Mouse (Mus musculus) megakaryocyte, adult 5-6 weeks (primary cell): ENCODE measurements at regions not wholly inside any gene's neighbourhood (a gene's known extent, or its start where the extent isn't known, plus 50 kb on each side); places are given as distances from the start of the nearest gene placed in this dataset.

Source experiments
- ATAC-seq: 2 replicates; pipeline ENCODE4 v1.8.0; 2016; ENCODE audit warnings: mild to moderate bottlenecking, inconsistent platforms; ENCODE audit not compliant: poor library complexity, severe bottlenecking

DNA sequence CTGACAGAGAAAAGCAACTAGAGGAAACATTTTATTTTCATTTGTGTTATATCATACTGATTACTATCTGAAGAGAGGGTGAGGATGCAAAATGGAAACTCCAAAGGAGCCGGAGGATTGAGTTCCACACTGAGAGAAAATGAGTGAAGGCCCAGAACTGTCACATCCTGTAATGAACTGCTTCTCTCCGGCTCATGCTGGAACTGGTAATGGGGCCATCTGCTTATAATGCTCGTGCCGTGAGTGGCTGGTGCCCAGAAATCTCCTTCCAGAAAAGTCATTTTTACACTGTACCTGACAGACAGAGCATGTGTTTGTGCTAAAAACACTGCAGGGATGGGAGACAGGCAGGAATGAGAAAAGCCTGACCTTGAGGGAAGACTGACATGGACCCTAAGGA, 483.5 kb upstream of the Pkdcc start:
- ATAC-seq = no peak

DNA sequence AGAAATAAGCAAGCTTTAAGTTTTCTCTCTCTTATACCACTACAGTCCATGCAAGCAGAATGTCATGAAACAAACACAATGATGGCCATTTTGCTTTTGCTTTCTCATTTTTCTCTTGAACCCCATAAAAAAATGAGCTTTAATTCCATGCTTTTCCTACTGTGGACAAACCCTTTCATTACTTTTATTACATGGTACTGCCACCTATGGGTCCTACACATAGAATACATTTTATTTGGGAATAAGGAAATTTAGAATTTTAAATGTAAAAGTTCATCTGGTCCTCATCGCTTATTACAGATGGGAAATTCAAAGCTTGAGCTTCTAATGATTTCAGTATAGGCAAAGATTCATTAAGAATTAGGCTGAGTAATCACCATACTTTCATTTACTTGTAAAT, 472.6 kb upstream of the Pkdcc start:
- ATAC-seq = no peak

DNA sequence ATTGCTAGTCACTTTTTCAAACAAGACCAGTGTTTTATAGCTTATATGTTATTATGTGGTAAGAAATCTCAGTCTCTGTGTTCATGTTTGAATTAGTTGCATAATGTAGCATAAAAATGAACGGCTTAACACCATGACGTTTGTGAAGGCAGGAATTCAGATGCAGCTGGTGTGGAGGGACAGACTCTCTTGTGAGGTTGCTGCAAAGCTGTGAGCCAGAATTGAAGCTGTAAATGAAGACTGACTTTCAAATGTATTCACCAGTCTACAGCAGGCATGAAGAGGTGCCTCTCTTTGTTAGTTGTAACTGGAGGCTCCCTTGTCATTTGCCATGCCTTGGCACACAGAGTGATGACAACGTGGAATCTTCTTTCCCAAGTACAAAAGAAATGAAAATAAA, 457.7 kb upstream of the Pkdcc start:
- no peak for ATAC-seq

DNA sequence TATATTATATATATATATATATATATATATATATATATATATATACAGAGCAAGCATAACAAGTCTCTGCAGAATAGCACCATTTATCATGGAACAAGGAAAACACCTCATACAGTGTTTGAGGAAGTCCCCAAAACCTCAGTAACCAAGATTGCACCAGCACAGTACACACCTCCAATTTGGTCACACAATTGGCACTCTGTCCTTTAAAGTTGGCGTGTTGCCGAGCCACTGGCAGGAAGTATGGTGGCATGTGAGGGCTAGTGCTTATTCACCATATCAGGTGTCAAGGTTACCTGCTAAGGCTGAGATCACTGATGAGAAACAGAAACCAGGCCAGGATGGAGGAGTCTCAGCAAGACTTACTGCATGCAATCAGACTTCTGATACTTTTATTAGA, 436.0 kb upstream of the Pkdcc start:
- no peak for ATAC-seq

DNA sequence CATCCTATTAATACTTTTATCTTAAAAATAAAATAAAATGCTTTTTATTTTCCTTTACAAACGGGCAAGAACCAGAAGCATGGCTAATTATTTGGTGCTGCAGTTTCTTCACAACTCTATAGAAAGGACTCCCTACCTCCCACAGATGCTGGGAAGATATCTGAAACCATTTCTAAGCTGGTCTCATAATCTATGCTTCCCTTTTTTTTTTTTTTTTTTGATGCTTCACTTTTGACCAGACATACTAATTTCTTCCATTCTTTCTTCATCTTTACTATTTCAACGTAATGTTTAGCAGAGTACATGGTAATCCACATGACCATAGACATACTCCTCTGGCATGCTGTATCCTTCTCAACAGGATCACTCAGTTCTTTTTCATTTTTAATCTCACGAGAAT, 393.0 kb upstream of the Pkdcc start:
- no peak for ATAC-seq

DNA sequence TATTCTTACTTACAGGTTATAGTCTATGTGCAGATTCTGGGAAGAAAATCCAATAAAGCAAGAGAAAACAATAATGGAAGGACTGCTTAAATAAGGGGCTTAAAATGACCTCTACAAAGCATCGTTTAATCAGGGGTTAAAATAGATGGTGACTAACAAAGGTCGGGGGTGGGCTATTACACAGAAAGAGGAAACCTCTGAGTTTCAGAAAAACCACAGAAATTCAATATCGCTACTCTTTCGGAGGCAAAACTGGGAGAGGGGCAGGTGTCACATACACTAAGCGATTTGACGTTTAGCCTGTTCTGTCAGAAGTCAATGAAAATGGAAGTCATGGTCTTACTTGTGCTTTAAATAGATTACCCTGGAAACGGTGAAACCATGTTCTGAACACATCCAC, 391.0 kb upstream of the Pkdcc start:
- no peak for ATAC-seq

DNA sequence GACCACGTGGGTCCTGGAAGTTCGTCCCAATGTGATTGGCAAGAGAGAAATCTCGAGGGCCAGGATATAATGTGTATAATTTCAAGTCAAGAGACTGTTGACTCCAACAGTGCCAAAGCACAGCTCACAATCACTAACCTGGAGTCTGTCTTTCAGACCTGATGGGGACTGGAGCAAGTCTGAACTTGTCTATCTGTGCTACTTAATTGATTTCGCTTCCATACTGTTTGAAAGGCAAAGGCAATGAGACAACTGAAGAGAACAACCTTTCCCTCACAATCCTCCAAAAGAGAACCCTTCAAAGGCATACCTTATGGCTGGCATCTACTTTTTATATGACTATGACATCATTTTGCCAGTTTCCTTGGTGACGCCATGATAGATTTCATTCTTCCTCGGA, 390.5 kb upstream of the Pkdcc start:
- no peak for ATAC-seq

DNA sequence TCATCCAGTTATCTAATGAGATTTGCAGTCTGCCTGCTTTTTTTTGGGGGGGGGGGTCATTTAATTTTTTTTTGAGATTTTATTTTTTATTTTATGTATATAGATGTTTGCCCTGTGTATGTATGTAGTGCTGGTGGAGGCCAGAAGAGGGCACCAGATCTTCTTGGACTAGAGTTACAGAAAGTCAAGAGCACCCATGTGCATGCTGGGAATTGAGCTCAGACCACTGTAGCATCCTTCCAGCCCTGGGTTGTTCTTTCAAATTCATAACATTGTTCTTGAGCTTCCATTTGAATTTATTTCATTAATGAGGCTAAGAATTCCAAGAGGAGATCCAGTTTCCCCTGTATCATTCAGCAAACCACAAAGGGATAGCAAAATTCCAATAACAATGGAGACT, 387.9 kb upstream of the Pkdcc start:
- ATAC-seq = no peak

DNA sequence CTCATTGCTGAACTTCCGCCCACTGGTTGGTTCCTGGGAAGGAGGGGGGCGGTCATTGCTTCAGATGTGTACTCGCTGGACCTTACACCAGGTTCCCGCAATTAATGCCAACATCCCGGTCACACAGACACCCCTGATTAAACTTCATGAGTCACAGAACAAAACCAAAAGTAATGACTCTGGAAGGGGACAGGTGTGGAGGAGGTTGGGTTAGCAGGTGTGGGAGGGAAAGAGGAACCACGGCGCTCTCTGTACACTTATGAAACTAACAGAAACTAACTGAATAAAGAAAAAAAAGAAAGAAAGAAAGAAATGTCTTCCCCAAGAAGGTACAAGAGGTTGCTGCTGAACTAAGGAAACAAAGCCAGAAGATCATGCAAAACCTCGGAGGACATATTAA, 387.3 kb upstream of the Pkdcc start:
- no peak for ATAC-seq

DNA sequence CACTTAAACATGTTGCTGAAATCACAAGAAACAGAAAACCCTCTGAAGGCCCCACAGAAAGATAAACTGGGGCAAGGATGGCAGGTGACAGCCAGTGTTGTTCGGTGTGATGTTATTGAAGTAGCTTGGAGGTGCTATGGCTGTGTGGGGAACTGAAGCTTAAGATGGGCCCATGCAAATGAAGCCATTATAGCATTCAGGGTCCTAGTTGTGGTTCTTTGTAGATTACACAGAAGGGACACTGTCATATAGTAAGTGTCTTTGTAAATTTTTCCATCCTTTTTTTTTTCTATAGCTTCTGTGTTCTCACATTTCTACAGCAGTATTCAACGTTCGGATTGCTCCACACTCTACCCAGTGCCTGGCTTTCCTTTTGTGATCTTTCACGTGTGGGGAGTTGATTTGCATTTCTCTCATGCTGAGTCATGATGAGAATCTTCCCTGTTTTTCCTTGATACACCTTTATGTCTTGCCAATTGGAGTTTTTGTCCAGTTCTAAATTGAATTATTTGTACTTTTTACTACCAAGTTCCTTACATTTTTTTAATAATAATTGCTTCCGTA, 386.6 kb upstream of the Pkdcc start:
- ATAC-seq = no peak

DNA sequence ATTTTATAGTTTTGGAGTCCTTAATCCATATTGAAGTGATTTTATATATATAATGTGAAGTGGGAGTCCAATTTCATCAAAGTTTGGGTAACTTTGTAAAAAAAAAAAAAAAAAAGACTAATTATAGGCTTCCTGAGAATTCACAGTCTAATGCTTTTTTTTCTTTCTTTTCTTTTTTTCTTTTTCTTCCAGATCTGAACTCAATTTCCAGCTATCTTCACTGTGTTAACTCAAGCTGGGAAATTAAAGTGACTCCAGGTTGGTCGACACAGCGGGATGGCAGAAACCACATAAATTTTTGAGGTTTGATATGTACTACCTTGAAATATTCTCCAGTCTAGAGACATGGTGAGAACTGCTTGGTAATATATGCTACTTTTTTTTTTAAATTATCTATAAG, 385.7 kb upstream of the Pkdcc start:
- no peak for ATAC-seq

DNA sequence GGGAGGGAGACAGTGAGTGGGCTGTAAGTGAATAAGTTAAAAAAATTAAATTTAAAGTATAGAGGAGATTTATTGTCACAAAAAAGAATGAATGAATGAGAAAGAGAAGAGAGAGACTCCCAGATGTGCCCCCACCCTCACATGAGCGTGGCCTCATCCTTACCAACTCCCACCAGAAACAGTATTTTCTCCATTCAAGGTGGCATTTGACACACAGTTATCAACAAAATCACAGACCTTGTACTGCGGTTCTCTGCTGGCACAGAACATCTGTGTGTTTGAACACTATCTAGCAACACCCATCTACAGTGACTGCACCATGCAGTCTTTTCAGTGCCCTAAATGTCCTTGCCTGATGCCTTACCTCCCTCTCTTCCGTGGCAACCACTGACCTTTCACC, 380.9 kb upstream of the Pkdcc start:
- no peak for ATAC-seq

DNA sequence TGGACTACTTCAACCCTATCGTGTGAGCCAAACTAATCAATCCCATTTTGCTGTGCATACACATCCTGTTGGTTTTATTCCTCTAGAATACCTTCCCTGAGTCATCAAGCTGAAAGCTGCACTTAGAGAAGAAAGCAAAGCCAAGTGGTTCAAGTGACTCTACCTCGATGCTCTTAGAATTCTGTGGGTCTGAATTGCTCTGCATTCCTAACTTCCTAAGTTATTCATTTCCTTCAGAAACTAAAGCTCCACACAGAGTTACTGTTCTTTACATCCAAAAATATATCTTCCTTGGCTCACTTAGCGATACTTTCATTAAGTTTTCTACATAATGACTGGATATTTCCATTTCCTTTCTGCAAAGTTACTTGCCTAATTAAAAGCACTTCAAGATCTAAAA, 379.0 kb upstream of the Pkdcc start:
- no peak for ATAC-seq

DNA sequence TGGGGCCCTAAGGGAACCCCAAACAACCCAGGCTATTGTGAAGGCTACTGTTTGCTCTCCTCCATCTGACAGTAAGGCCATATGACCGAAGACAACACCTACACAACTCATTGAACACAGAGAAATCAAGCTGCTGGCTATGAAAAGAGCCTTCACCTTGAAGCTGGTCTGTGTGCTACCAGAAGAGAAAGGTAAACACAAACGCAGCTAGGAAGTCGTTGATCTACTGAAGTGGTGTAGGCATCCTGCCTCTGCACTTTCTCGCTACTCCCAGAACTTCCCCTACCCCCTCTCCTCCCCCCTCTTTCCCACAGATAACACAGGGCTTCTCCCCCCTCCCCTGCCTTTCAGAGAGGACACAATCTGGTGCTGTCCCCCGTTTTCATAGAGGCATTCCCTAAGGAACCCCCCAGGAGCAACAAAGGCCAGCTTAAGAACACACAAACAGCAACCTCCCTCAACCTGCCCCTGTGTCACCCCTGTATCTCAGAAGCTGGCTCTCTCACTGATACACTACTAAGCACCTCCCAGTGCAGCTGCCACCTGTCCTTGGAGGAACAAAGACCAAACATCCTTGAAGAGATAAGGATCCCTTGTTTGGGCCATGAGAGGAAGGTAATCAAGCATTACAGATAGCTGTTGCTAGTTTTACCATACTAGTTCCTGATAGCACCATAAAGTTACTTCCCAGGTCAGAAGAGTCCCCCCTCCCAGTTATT, 368.2 kb upstream of the Pkdcc start:
- no peak for ATAC-seq

DNA sequence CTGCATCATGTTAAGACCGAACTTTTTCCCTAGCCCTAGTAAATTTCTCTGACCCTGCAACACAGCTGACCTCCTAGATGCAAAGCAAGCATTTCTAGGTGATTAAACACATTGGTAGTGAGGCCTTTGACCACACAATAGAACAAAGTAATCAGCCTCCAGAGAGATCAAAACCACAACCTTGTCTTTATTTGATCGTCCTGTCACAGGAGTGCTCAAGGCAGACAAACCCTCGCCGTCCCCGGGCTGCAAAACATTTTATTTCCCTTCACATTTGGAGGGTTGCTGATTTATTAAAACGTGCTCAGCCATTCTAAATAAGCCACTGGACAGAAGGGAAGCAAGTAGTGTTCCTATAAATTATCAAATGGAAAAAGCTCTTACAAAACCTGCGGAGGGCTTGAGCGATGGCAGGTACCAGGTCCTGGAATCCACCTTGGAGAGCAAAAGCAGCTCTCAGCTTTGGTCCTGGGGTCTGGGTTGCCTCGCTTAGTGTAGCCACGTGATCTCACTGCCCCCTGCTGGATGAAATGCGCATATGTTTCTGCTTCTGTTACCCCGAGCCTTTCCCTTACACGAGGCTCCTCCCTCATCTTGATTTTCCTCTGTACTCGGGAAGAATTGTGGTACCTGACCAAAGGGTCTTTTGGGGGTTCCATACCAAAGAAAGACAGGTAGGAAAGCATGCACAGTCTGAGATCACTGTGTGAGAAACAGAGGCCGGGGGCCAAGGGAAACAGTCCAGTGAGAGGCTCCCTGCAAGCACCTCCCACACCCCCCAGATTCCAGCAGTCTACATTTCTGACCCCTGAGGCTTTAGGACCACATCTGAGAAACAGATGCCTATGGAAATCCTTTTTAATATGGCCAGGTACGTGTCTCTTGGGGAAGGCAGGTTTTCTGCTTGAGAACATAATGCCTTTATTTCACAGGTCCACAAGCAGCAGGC, 357.6 kb upstream of the Pkdcc start:
- ATAC-seq = peak; percentile 51; the same call in 1 of the 2 replicates

DNA sequence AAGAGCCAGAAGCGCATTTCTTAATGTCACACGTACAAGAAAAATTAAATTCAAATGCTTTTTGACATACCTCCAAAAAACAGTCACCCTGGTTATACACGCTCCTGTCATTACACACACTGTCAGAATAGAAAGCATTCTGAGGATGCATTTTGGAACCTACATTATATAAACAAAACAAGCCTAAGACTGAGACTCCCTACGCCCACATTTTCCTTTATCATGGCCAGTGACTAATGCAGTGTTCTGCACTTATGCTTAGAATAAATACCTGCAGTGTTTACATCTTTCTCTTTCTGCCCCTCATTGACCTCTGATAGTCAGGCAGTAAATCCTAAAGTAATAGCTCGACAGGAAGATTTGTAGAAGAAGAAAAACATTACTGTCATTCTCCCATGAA, 354.7 kb upstream of the Pkdcc start:
- ATAC-seq = no peak

DNA sequence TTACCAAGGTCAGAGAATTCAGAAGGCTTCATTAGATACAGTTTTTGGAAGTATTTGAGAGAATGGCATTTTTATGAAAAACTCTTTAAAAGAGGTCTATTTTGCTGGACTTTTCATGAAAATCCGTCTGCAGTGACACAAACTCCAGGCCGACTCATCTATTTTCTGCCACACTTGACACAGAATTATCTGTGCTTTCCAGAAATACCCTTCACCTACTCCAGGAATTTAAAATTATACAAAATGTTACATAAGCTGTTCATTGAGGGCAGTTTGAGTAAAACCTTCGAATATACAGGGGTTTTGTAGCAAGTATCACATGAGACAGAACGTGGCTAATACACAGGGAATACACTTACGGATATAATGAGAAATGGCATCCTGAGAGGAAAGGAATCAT, 354.1 kb upstream of the Pkdcc start:
- no peak for ATAC-seq

DNA sequence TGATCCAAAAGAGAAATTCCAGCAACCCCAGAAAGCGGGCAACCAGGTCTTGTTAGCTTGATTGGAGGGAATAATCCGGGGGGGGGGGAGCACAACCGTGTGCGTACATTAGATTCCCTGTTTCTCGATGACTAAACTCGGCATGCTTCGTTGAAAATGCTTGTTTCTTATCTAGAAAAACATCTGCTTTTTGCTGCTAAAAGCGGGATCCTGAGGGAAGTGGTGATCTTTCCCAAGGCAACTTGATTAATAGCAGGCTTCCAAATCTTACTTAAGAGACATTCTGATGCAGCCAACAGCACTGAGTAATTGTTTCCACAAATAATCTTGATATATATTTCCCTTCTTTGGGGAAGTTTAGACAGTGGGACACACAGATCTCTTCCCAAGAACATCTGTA, 338.0 kb upstream of the Pkdcc start:
- ATAC-seq = no peak

DNA sequence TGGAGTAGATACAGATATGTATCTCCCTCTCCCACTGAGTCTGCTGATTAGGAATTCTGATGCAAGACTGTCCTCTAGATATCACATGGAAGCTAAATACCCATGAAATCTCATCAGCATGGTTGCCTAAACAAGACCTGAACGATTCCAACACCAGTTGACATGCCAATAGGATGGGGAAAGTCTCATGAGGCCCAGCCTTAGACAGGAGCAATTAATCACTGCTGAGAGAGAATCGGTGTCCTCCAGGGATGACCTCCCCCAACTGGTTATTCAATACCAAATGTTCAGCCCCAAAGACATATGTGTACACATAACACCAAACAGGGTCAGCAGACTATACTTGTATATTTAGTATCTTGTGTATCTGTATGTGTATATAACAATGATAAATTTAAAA, 314.5 kb upstream of the Pkdcc start:
- ATAC-seq = no peak

DNA sequence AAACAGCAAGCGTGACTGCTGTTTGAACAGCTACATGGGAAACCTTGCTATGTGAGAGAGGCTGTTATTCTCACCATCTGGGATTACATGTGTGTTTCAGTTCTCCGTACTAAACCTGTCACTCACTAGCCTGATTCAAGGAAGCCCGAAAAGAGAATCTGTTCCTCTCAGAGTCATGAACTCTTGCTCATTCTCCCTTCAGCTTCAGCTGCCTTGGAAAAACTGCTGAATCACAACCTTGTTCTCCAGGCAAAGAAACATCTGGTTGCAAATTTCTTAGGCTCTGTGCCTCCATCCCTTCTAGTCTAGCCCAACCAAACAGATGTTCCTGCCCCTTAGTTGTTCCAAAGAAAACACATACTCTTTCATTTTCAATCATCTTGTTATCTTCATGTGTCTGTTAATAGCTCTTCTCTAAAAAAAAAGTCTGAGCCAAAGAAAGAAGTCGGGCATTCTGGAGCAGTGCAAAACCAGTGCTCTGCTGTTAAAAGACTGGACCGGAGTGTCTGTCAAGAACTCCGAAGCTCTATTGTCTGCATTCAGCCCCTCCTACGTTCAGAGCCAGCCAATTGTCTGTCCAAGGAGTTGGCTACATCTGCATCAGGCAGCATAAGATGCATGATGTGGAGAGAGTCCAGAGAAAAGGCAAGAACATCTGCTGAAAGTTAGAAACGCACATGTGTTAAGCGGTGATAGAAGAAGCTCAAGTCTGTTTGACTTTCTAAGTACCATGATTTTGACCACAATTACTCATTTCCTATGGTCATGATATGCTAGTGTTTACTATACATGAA, 313.8 kb upstream of the Pkdcc start:
- ATAC-seq = no peak

DNA sequence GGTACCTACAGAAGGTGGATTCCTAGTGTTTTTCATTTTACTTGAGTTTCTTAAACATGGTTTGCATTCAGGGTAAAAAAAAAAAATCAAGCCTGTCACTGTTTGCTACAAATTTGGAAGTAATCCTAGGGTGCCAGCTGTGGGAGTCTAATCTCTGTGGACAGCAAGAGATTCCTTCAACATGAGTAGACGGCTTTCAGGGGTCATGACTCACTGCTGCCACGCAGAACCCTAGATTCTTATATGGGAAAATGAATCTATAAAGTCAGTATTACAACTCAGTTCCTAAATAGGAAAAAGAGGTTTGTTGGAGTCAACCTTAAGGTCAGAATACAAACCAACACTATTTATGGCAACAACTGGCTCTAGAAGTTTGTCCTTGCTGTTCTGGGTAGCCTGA, 310.1 kb upstream of the Pkdcc start:
- ATAC-seq = no peak
